Mouse (Mus musculus) kidney, adult 9 months (tissue): ENCODE measurements at regions not wholly inside any gene's neighbourhood (a gene's known extent, or its start where the extent isn't known, plus 50 kb on each side); places are given as distances from the start of the nearest gene placed in this dataset.

Source experiments
- DNase-seq: peaks from one replicate; pipeline ENCODE4 v3.0.0; 2022

DNA sequence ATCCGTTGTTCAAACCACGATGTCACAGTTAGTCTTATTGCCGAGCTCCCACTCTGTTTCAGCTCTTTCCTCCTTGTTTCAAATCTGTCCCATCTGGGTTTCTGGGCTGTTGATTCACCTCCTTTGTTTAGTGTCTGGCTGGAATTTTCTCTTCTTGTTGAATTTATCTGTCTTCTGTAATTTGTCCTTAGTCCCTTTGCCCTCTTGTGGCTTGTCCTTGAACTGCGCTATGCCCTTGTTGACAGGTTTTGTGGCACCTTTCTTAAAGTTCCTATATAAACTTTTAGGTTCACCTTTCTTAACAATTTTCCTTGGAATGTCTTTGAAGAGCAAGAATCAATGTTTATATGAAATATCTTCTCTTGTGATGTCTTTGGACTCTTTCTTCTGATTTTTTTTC lies 658.2 kb downstream of the Rps29 start:
- peak; percentile 22 for DNase-seq

DNA sequence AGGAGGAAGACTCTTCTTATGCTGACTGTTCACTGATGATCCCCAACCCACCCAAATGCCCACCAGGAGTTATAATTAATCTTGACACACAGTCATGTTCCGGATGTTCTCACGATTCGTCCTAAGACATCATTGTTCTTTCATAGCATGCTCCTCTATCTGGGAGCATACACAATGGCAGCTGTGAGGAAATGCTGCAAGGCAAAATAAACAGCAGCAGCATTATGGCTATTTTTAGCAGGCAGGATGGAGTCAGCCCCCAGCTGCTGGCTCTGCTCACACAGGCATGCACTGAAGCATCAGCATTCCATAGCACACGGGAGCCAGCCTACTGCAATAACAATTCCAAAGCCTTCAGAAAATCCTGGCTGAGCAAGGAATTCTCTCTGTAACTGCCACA lies 696.0 kb downstream of the Rps29 start:
- peak; percentile 21 for DNase-seq

DNA sequence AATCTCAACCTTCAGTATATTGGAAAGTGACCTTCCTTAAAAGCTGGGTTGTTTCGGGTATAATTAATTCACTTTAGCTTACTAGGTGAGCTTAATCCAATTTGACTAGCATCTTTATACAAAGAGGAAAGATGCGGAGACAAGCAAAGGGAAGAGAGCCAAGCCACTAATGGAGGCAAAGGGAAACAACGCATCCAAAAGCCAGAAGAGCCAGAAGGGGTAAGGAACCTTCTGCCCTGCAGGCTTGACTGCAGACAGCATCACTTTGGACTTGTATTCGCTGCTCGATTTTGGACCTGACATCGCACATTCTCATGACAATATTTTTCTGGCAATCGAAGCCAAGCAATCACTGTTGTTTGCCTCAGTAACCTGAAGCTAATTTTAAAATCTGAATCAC lies 700.8 kb downstream of the Rps29 start:
- no peak for DNase-seq

DNA sequence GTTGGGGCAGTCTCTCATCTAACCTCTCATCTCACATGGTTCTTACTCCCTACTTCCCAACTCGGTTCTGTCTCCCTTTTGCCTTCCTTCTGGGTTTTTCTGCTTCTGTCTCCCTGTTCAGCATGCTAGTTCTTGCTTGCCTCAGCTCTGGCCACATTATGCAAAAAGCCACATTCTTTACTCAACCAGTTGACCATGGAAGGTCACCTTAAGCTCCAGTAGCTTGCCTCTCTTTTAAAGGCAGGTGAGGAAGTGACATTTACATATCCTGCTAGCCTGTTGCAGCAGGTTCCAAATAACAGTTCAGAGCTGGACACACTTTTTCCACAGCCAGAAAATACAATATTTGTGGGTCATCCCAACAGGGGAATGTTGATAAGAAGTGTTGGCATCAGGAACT lies 732.4 kb downstream of the Rps29 start:
- DNase-seq, result peak; percentile 45

DNA sequence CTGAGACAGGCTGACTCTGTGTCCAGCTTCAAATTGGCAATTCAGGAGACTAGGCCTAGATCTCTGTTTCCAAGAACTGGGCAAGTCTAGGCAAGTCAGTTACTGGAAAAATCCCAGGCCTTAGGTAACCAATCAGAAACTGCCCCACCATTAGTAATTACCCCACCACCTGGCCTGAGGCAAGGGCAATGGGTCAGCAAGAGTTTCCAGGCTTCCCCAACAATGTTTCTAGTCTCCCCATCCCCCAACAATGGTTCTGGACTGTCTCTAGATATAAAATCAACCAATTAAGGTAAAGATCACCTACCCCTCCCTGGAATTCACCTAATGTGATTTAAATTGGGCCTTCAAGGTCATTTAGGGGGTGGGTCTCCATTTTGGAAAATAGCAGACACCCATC lies 734.0 kb downstream of the Rps29 start:
- peak; percentile 13 for DNase-seq
